Comparison of ENCODE assay signal across 34 mouse cellular contexts in genomic region chr8:3648268-3648667, GRCm38 (mm10). TPM values are rescaled to one million over a fixed set of nuclear protein-coding genes. Genes with fewer than 3 reads are reported as not detected.
DNase-seq lines count a peak whose midpoint lies in the region; ATAC-seq and TF ChIP-seq lines count a peak whose summit lies in the region.
"Had no signal": no experiment of that assay in that cellular context is flagged by ENCODE, and none has a peak within 500 bp of the region (broad histone marks: within the 10 kb centered on the region; RNA-seq: fewer than 3 reads in every experiment).

No protein-coding gene starts in this region.

- H3K27ac ChIP-seq in liver, postnatal 0 days (ENCODE audit: low read depth), result peak overlapping the region; percentile 68; the same call in 1 of the 2 replicates
- H3K27ac ChIP-seq in embryonic facial prominence, embryonic 10.5 days (replicated peaks), result no peak overlapping the region
- H3K27ac ChIP-seq: embryonic facial prominence, embryonic 12.5 days; forebrain, embryonic 12.5 days; intestine, embryonic 15.5 days; layer of hippocampus, adult 2 months; limb, embryonic 12.5 days; lung, embryonic 15.5 days; midbrain, embryonic 15.5 days; neural tube, embryonic 13.5 days; stomach, embryonic 15.5 days had no signal

- H3K36me3 ChIP-seq in liver, postnatal 0 days (replicated peaks; ENCODE audit: insufficient read depth, low read length), result peaks cover 4% of the 10 kb centered on the region; the same call in 1 of the 2 replicates
- H3K36me3 ChIP-seq in embryonic facial prominence, embryonic 10.5 days (replicated peaks), result no peaks in the 10 kb centered on the region
- H3K36me3 ChIP-seq: embryonic facial prominence, embryonic 12.5 days; forebrain, embryonic 12.5 days; heart, embryonic 10.5 days; intestine, embryonic 15.5 days; limb, embryonic 12.5 days; lung, embryonic 15.5 days; midbrain, embryonic 15.5 days; neural tube, embryonic 13.5 days; stomach, embryonic 15.5 days had no signal

- no peak for TF ChIP-seq POLR2A in lung, adult 2 months (IDR thresholded peaks at IDR 0.05; ENCODE audit: borderline replicate concordance, extremely low read depth, low read depth, low read length)

- no peak for TF ChIP-seq CTCF in lung, adult 2 months (IDR thresholded peaks at IDR 0.05; ENCODE audit: insufficient read depth, low read length)
- no peak for TF ChIP-seq CTCF in liver, postnatal 0 days (IDR thresholded peaks at IDR 0.05; ENCODE audit: low read depth)

- no peaks in the 10 kb centered on the region for H3K27me3 ChIP-seq in liver, postnatal 0 days (ENCODE audit: insufficient read depth, low read length)
- no peaks in the 10 kb centered on the region for H3K27me3 ChIP-seq in embryonic facial prominence, embryonic 10.5 days (replicated peaks; ENCODE audit: low read depth, poor library complexity, severe bottlenecking)
- H3K27me3 ChIP-seq: embryonic facial prominence, embryonic 12.5 days; forebrain, embryonic 12.5 days; intestine, embryonic 15.5 days; lung, embryonic 15.5 days; midbrain, embryonic 15.5 days; neural tube, embryonic 13.5 days; stomach, embryonic 15.5 days had no signal

- H3K9ac ChIP-seq in liver, postnatal 0 days (replicated peaks), result no peak overlapping the region
- H3K9ac ChIP-seq: embryonic facial prominence, embryonic 12.5 days; forebrain, embryonic 12.5 days; intestine, embryonic 15.5 days; limb, embryonic 12.5 days; lung, embryonic 15.5 days; midbrain, embryonic 15.5 days; neural tube, embryonic 13.5 days; stomach, embryonic 15.5 days had no signal

- peak; percentile 62 for TF ChIP-seq EP300 in liver, postnatal 0 days (IDR thresholded peaks at IDR 0.05; ENCODE audit: low read depth)

- H3K4me1 ChIP-seq in lung, adult 2 months (ENCODE audit: control insufficient read depth, insufficient read depth, low read length), result no peaks in the 10 kb centered on the region
- H3K4me1 ChIP-seq in liver, postnatal 0 days (ENCODE audit: insufficient read depth), result no peaks in the 10 kb centered on the region; the same call in 1 of the 2 replicates
- peaks cover 5% of the 10 kb centered on the region; the same call in 1 of the 2 replicates for H3K4me1 ChIP-seq in embryonic facial prominence, embryonic 10.5 days
- H3K4me1 ChIP-seq: embryonic facial prominence, embryonic 12.5 days; forebrain, embryonic 12.5 days; heart, embryonic 10.5 days; intestine, embryonic 15.5 days; limb, embryonic 12.5 days; lung, embryonic 15.5 days; midbrain, embryonic 15.5 days; neural tube, embryonic 13.5 days; stomach, embryonic 15.5 days had no signal

- peak; percentile 48 to 49 for DNase-seq in lung, adult 18-20 months
- DNase-seq in lung, adult 2 months, result no peak
- DNase-seq in adipocyte (ENCODE audit: low spot score), result peak; percentile 65
- DNase-seq in liver, postnatal 0 days, result peak; percentile 23
- DNase-seq in embryonic facial prominence, embryonic 10.5 days (ENCODE audit: low spot score), result no peak
- DNase-seq in thymus, postnatal 36 days, result no peak
- no peak for DNase-seq in ovary, adult 18-20 months (ENCODE audit: low spot score)
- DNase-seq: adrenal gland, postnatal 10 days; cerebellum, adult 11-12 months; cerebellum, postnatal 10 days; kidney, adult 9 months; kidney, postnatal 25 days; layer of hippocampus, postnatal 36 days; right cerebral cortex, postnatal 4 days; thymus, postnatal 25 days had no signal

- H3K4me2 ChIP-seq in liver, postnatal 0 days (ENCODE audit: low read depth, low read length), result no peak overlapping the region; the same call in 1 of the 2 replicates
- H3K4me2 ChIP-seq: embryonic facial prominence, embryonic 12.5 days; forebrain, embryonic 12.5 days; intestine, embryonic 15.5 days; midbrain, embryonic 15.5 days; neural tube, embryonic 13.5 days had no signal

- H3K9me3 ChIP-seq in liver, postnatal 0 days (ENCODE audit: low read length), result no peaks in the 10 kb centered on the region
- H3K9me3 ChIP-seq in embryonic facial prominence, embryonic 10.5 days, result no peaks in the 10 kb centered on the region
- H3K9me3 ChIP-seq: embryonic facial prominence, embryonic 12.5 days; forebrain, embryonic 12.5 days; heart, embryonic 10.5 days; intestine, embryonic 15.5 days; limb, embryonic 12.5 days; lung, embryonic 15.5 days; midbrain, embryonic 15.5 days; neural tube, embryonic 13.5 days; stomach, embryonic 15.5 days had no signal

- peak; percentile 17; the same call in 1 of the 2 replicates for ATAC-seq in liver, postnatal 0 days
- peak; percentile 51 for ATAC-seq in monocyte, adult 5-6 weeks (replicated peaks; ENCODE audit: insufficient number of reproducible peaks, low FRiP score, low TSS enrichment, poor library complexity, severe bottlenecking)
- ATAC-seq: activated CD4-positive, CD25-positive, alpha-beta regulatory T cell, adult 4 months; hindbrain, embryonic 16.5 days; intestine, embryonic 15.5 days; midbrain, embryonic 15.5 days had no signal

- no peak overlapping the region for H3K4me3 ChIP-seq in lung, adult 2 months (replicated peaks; ENCODE audit: extremely low read depth, low read depth, low read length)
- H3K4me3 ChIP-seq in liver, postnatal 0 days (ENCODE audit: low read depth, low read length), result no peak overlapping the region
- no peak overlapping the region for H3K4me3 ChIP-seq in embryonic facial prominence, embryonic 10.5 days
- H3K4me3 ChIP-seq: embryonic facial prominence, embryonic 12.5 days; erythroblast, embryonic 14.5 days; forebrain, embryonic 12.5 days; intestine, embryonic 15.5 days; layer of hippocampus, adult 2 months; limb, embryonic 12.5 days; lung, embryonic 15.5 days; midbrain, embryonic 15.5 days; myocyte; neural tube, embryonic 13.5 days; stomach, embryonic 15.5 days had no signal

- WGBS in lung, adult 2 months, result 55% methylated on average over 2 of the region's 2 CpGs
- 36% methylated on average over 2 of the region's 2 CpGs for WGBS in liver, postnatal 0 days (ENCODE audit: insufficient replicate concordance)
- WGBS in embryonic facial prominence, embryonic 10.5 days, result 76% methylated on average over 2 of the region's 2 CpGs

RNA-seq across cellular contexts. Expression of gene Retn, which starts 7.3 kb away (rescaled TPM):
- 6.2 and 10.8 TPM in 2 replicates for polyA plus RNA-seq in lung, adult 2 months (2012; rRNA removed)
- polyA plus RNA-seq in liver, postnatal 0 days (2015; fragmentation: Nextera tagmentation; extraction: Ambion mirVana), result not detected in 2 replicates
- not detected in 3 replicates for total RNA-seq in monocyte, adult 5-6 weeks (2017)
- 0.24 and 0.39 TPM in 2 replicates for polyA plus RNA-seq in embryonic facial prominence, embryonic 10.5 days (2016; fragmentation: Nextera tagmentation; extraction: Ambion mirVana)
- total RNA-seq: hematopoietic stem cell, adult 5-6 weeks had no signal
- polyA plus RNA-seq: activated CD4-positive, CD25-positive, alpha-beta regulatory T cell, adult 4 months; C2C12; erythroblast, embryonic 14.5 days; heart, postnatal 0 days; intestine, embryonic 15.5 days; limb, embryonic 12.5 days; lung, embryonic 15.5 days; myocyte had no signal

RNA-seq across cellular contexts. Expression of gene Mcemp1, which starts 17.3 kb away (rescaled TPM):
- polyA plus RNA-seq in lung, adult 2 months (2012; rRNA removed), result 8.2 and 10.0 TPM in 2 replicates
- 11.9 and 12.8 TPM in 2 replicates for polyA plus RNA-seq in liver, postnatal 0 days (2015; fragmentation: Nextera tagmentation; extraction: Ambion mirVana)
- total RNA-seq in monocyte, adult 5-6 weeks (2017), result 40.4 to 71.1 TPM (median 68.4 TPM) in 3 replicates
- polyA plus RNA-seq in embryonic facial prominence, embryonic 10.5 days (2016; fragmentation: Nextera tagmentation; extraction: Ambion mirVana), result 0.12 TPM in 1 of 2 replicates, not detected in the other
- total RNA-seq: gastrocnemius, adult 8-10 months; layer of hippocampus, adult 2 months had no signal
- polyA plus RNA-seq: C2C12; erythroblast, embryonic 14.5 days; limb, embryonic 12.5 days; myocyte had no signal

RNA-seq across cellular contexts. Expression of gene Stxbp2, which starts 17.5 kb away (rescaled TPM):
- 115 and 153 TPM in 2 replicates for polyA plus RNA-seq in lung, adult 2 months (2012; rRNA removed)
- polyA plus RNA-seq in liver, postnatal 0 days (2015; fragmentation: Nextera tagmentation; extraction: Ambion mirVana), result 40.5 and 46.9 TPM in 2 replicates
- 132 to 212 TPM (median 174 TPM) in 3 replicates for total RNA-seq in monocyte, adult 5-6 weeks (2017)
- 41.9 and 42.0 TPM in 2 replicates for polyA plus RNA-seq in embryonic facial prominence, embryonic 10.5 days (2016; fragmentation: Nextera tagmentation; extraction: Ambion mirVana)

RNA-seq across cellular contexts. Expression of gene Pcp2, which starts 22.9 kb away (rescaled TPM):
- not detected in 2 replicates for polyA plus RNA-seq in lung, adult 2 months (2012; rRNA removed)
- polyA plus RNA-seq in liver, postnatal 0 days (2015; fragmentation: Nextera tagmentation; extraction: Ambion mirVana), result 0.07 TPM in 1 of 2 replicates, not detected in the other
- 0.67 to 0.96 TPM in 2 of 3 replicates, not detected in the other for total RNA-seq in monocyte, adult 5-6 weeks (2017)
- 1.1 and 1.7 TPM in 2 replicates for polyA plus RNA-seq in embryonic facial prominence, embryonic 10.5 days (2016; fragmentation: Nextera tagmentation; extraction: Ambion mirVana)
- total RNA-seq: adrenal gland, postnatal 10 days; gastrocnemius, adult 8-10 months; hematopoietic stem cell, adult 5-6 weeks had no signal
- polyA plus RNA-seq: activated CD4-positive, CD25-positive, alpha-beta regulatory T cell, adult 4 months; erythroblast, embryonic 14.5 days; heart, embryonic 10.5 days; heart, postnatal 0 days; neural tube, embryonic 13.5 days; stomach, embryonic 15.5 days had no signal

RNA-seq across cellular contexts. Expression of gene Fcor, which starts 23.9 kb away (rescaled TPM):
- 6.5 and 17.4 TPM in 2 replicates for polyA plus RNA-seq in lung, adult 2 months (2012; rRNA removed)
- 2.7 and 3.4 TPM in 2 replicates for polyA plus RNA-seq in liver, postnatal 0 days (2015; fragmentation: Nextera tagmentation; extraction: Ambion mirVana)
- 4.3 to 4.9 TPM in 2 of 3 replicates, not detected in the other for total RNA-seq in monocyte, adult 5-6 weeks (2017)
- 7.3 and 8.2 TPM in 2 replicates for polyA plus RNA-seq in embryonic facial prominence, embryonic 10.5 days (2016; fragmentation: Nextera tagmentation; extraction: Ambion mirVana)
- total RNA-seq: hematopoietic stem cell, adult 5-6 weeks had no signal
- polyA plus RNA-seq: activated CD4-positive, CD25-positive, alpha-beta regulatory T cell, adult 4 months; erythroblast, embryonic 14.5 days had no signal

Comparison
In these comparisons a context has a peak if more than half of its experiments do, and no peak if none do; other contexts are left out.
1. DNase-seq: peak in lung, adult 18-20 months (2 of 2), adipocyte (single experiment) and liver, postnatal 0 days (single experiment); none in lung, adult 2 months (single experiment), embryonic facial prominence, embryonic 10.5 days (single experiment), thymus, postnatal 36 days (0 of 2) and ovary, adult 18-20 months (single experiment).